Mouse (Mus musculus): Measurements from ENCODE around the gene Spice1. TPM values are rescaled to one million over a fixed set of nuclear protein-coding genes. Genes with fewer than 3 reads are reported as not detected.

Spice1 gene
- polyA plus RNA-seq, 1 experiment from 2014 or later = 16.0 TPM

GRCm38 (mm10) chr16:44330657-44331056, 16.3 kb upstream of the Spice1 start:
- 81% methylated on average over 9 of the region's 9 CpGs for WGBS
- H3K27me3 ChIP-seq (replicated peaks; ENCODE audit: control insufficient read depth, insufficient read depth, low read length) = peaks cover 6% of the 10 kb centered on the region; the same call in 1 of the 2 replicates
- no peaks in the 10 kb centered on the region for H3K36me3 ChIP-seq (ENCODE audit: control insufficient read depth, insufficient read depth, low read length)
- H3K9me3 ChIP-seq (ENCODE audit: control insufficient read depth, low read length) = 0 out of 2 replicates have a peak, but pooled peaks cover 6% of the 10 kb centered on the region
- no peak overlapping the region for H3K4me2 ChIP-seq (ENCODE audit: low read depth, low read length)
- H3K27ac ChIP-seq (ENCODE audit: low read length) = no peak overlapping the region
- no peak overlapping the region for H3K4me3 ChIP-seq (ENCODE audit: low read length)
- no peak overlapping the region for H3K9ac ChIP-seq (ENCODE audit: low read depth, low read length)
- ATAC-seq = no peak
- 0 out of 2 replicates have a peak, but pooled peaks cover 4% of the 10 kb centered on the region for H3K4me1 ChIP-seq (ENCODE audit: control insufficient read depth, insufficient read depth, low read length)

GRCm38 (mm10) chr16:44331154-44331553, 15.8 kb upstream of the Spice1 start:
- H3K4me2 ChIP-seq (ENCODE audit: low read depth, low read length) = no peak overlapping the region
- peaks cover 6% of the 10 kb centered on the region; the same call in 1 of the 2 replicates for H3K27me3 ChIP-seq (replicated peaks; ENCODE audit: control insufficient read depth, insufficient read depth, low read length)
- WGBS = 36% methylated on average over 9 of the region's 9 CpGs
- no peak overlapping the region for H3K4me3 ChIP-seq (ENCODE audit: low read length)
- no peaks in the 10 kb centered on the region for H3K36me3 ChIP-seq (ENCODE audit: control insufficient read depth, insufficient read depth, low read length)
- 0 out of 2 replicates have a peak, but pooled peaks cover 4% of the 10 kb centered on the region for H3K4me1 ChIP-seq (ENCODE audit: control insufficient read depth, insufficient read depth, low read length)
- 0 out of 2 replicates have a peak, but pooled peaks cover 6% of the 10 kb centered on the region for H3K9me3 ChIP-seq (ENCODE audit: control insufficient read depth, low read length)
- no peak overlapping the region for H3K27ac ChIP-seq (ENCODE audit: low read length)
- no peak for ATAC-seq
- no peak overlapping the region for H3K9ac ChIP-seq (ENCODE audit: low read depth, low read length)

- no peak for ATAC-seq
- H3K4me3 ChIP-seq (ENCODE audit: low read length) = peak overlapping the region; percentile 69
- no peaks in the 10 kb centered on the region for H3K36me3 ChIP-seq (ENCODE audit: control insufficient read depth, insufficient read depth, low read length)
- H3K27ac ChIP-seq (ENCODE audit: low read length) = no peak overlapping the region
- 0 out of 2 replicates have a peak, but pooled peaks cover 4% of the 10 kb centered on the region for H3K4me1 ChIP-seq (ENCODE audit: control insufficient read depth, insufficient read depth, low read length)
- peak overlapping the region; percentile 71 for H3K9ac ChIP-seq (ENCODE audit: low read depth, low read length)
- peaks cover 6% of the 10 kb centered on the region; the same call in 1 of the 2 replicates for H3K27me3 ChIP-seq (replicated peaks; ENCODE audit: control insufficient read depth, insufficient read depth, low read length)
- peak overlapping the region; percentile 99 for H3K4me2 ChIP-seq (ENCODE audit: low read depth, low read length)
- 20% methylated on average over 6 of the region's 6 CpGs for WGBS
- H3K9me3 ChIP-seq (ENCODE audit: control insufficient read depth, low read length) = 0 out of 2 replicates have a peak, but pooled peaks cover 6% of the 10 kb centered on the region
Observed at GRCm38 (mm10) chr16:44331671-44331994, 15.3 kb upstream of the Spice1 start.

- 0 out of 2 replicates have a peak, but pooled peaks cover 4% of the 10 kb centered on the region for H3K4me1 ChIP-seq (ENCODE audit: control insufficient read depth, insufficient read depth, low read length)
- H3K27ac ChIP-seq (ENCODE audit: low read length) = no peak overlapping the region
- under 1% methylated on average over 60 of the region's 60 CpGs for WGBS
- 0 out of 2 replicates have a peak, but pooled peaks cover 6% of the 10 kb centered on the region for H3K9me3 ChIP-seq (ENCODE audit: control insufficient read depth, low read length)
- H3K4me3 ChIP-seq (ENCODE audit: low read length) = peak overlapping the region; percentile 69
- H3K4me2 ChIP-seq (ENCODE audit: low read depth, low read length) = peak overlapping the region; percentile 99
- H3K9ac ChIP-seq (ENCODE audit: low read depth, low read length) = peak overlapping the region; percentile 71
- H3K27me3 ChIP-seq (replicated peaks; ENCODE audit: control insufficient read depth, insufficient read depth, low read length) = peaks cover 6% of the 10 kb centered on the region; the same call in 1 of the 2 replicates
- H3K36me3 ChIP-seq (ENCODE audit: control insufficient read depth, insufficient read depth, low read length) = no peaks in the 10 kb centered on the region
- peak; percentile 68 for ATAC-seq
Observed at GRCm38 (mm10) chr16:44331995-44332860, 14.7 kb upstream of the Spice1 start.

- Histone ChIP-seq H3K27ac (ENCODE audit: low read length) (no peak within 1 kb of the TSS), H3K4me3 (ENCODE audit: low read length) (peak within 1 kb of the TSS; percentile 69), H3K4me1 (ENCODE audit: control insufficient read depth, insufficient read depth, low read length) (0 out of 2 replicates have a peak, but pooled peaks cover 4% of the 10 kb centered on the region), H3K36me3 (ENCODE audit: control insufficient read depth, insufficient read depth, low read length) (no peaks in the 10 kb centered on the region), H3K9me3 (ENCODE audit: control insufficient read depth, low read length) (0 out of 2 replicates have a peak, but pooled peaks cover 6% of the 10 kb centered on the region), H3K4me2 (ENCODE audit: low read depth, low read length) (peak within 1 kb of the TSS; percentile 99), H3K9ac (ENCODE audit: low read depth, low read length) (peak within 1 kb of the TSS; percentile 71), H3K27me3 (replicated peaks; ENCODE audit: control insufficient read depth, insufficient read depth, low read length) (peaks cover 6% of the 10 kb centered on the region; the same call in 1 of the 2 replicates)
- 4% methylated on average over 15 of the region's 15 CpGs for WGBS
- peak; percentile 76 for ATAC-seq
Observed at GRCm38 (mm10) chr16:44332861-44333284, 14.0 kb upstream of the Spice1 start, which contains the start of gene Sidt1. Gene Sidt1, minus strand, starts transcription at chr16:44333196.

- no peak for ATAC-seq
- no peak overlapping the region for H3K4me3 ChIP-seq (ENCODE audit: low read length)
- H3K36me3 ChIP-seq (ENCODE audit: control insufficient read depth, insufficient read depth, low read length) = no peaks in the 10 kb centered on the region
- H3K9me3 ChIP-seq (ENCODE audit: control insufficient read depth, low read length) = no peaks in the 10 kb centered on the region
- no peak overlapping the region for H3K4me2 ChIP-seq (ENCODE audit: low read depth, low read length)
- H3K27ac ChIP-seq (ENCODE audit: low read length) = no peak overlapping the region
- H3K9ac ChIP-seq (ENCODE audit: low read depth, low read length) = no peak overlapping the region
- H3K4me1 ChIP-seq (ENCODE audit: control insufficient read depth, insufficient read depth, low read length) = no peaks in the 10 kb centered on the region
- H3K27me3 ChIP-seq (replicated peaks; ENCODE audit: control insufficient read depth, insufficient read depth, low read length) = no peaks in the 10 kb centered on the region; the same call in 1 of the 2 replicates
Observed at GRCm38 (mm10) chr16:44337541-44337940, 9.4 kb upstream of the Spice1 start.

- no peak for ATAC-seq
- 69% methylated on average over 4 of the region's 4 CpGs for WGBS
- H3K9ac ChIP-seq (ENCODE audit: low read depth, low read length) = peak overlapping the region; percentile 40; the same call in 1 of the 2 replicates
Observed at GRCm38 (mm10) chr16:44349801-44350397, 3.0 kb downstream of the Spice1 start.

GRCm38 (mm10) chr16:44356291-44356690, 9.4 kb downstream of the Spice1 start:
- Histone ChIP-seq H3K9me3 (ENCODE audit: control insufficient read depth, low read length) (no peaks in the 10 kb centered on the region), H3K4me2 (ENCODE audit: low read depth, low read length) (no peak overlapping the region), H3K4me3 (ENCODE audit: low read length) (no peak overlapping the region), H3K9ac (ENCODE audit: low read depth, low read length) (no peak overlapping the region), H3K27ac (ENCODE audit: low read length) (no peak overlapping the region), H3K36me3 (ENCODE audit: control insufficient read depth, insufficient read depth, low read length) (no peaks in the 10 kb centered on the region), H3K4me1 (ENCODE audit: control insufficient read depth, insufficient read depth, low read length) (no peaks in the 10 kb centered on the region), H3K27me3 (replicated peaks; ENCODE audit: control insufficient read depth, insufficient read depth, low read length) (no peaks in the 10 kb centered on the region)
- no peak for ATAC-seq
- WGBS = 73% methylated on average over 7 of the region's 7 CpGs

More at GRCm38 (mm10) chr16:44349801-44350397, 3.0 kb downstream of the Spice1 start:
- H3K27me3 ChIP-seq (replicated peaks; ENCODE audit: control insufficient read depth, insufficient read depth, low read length) = no peaks in the 10 kb centered on the region
- H3K4me3 ChIP-seq (ENCODE audit: low read length) = no peak overlapping the region
- no peaks in the 10 kb centered on the region for H3K36me3 ChIP-seq (ENCODE audit: control insufficient read depth, insufficient read depth, low read length)
- 0 out of 2 replicates have a peak overlapping the region, but pooled peaks have one; percentile 17 for H3K4me2 ChIP-seq (ENCODE audit: low read depth, low read length)
- no peaks in the 10 kb centered on the region for H3K9me3 ChIP-seq (ENCODE audit: control insufficient read depth, low read length)
- peaks cover 17% of the 10 kb centered on the region for H3K4me1 ChIP-seq (ENCODE audit: control insufficient read depth, insufficient read depth, low read length)
- H3K27ac ChIP-seq (ENCODE audit: low read length) = no peak overlapping the region

Data from intestine, embryonic 16.5 days (tissue).